Mouse (Mus musculus): Measurements from ENCODE around the gene Ube2z. TPM values are rescaled to one million over a fixed set of nuclear protein-coding genes. Genes with fewer than 3 reads are reported as not detected.

Gene Ube2z
- total RNA-seq (2023; ENCODE audit: inconsistent age), result 48.9 to 53.1 TPM (median 49.5 TPM) in 4 replicates

DNA sequence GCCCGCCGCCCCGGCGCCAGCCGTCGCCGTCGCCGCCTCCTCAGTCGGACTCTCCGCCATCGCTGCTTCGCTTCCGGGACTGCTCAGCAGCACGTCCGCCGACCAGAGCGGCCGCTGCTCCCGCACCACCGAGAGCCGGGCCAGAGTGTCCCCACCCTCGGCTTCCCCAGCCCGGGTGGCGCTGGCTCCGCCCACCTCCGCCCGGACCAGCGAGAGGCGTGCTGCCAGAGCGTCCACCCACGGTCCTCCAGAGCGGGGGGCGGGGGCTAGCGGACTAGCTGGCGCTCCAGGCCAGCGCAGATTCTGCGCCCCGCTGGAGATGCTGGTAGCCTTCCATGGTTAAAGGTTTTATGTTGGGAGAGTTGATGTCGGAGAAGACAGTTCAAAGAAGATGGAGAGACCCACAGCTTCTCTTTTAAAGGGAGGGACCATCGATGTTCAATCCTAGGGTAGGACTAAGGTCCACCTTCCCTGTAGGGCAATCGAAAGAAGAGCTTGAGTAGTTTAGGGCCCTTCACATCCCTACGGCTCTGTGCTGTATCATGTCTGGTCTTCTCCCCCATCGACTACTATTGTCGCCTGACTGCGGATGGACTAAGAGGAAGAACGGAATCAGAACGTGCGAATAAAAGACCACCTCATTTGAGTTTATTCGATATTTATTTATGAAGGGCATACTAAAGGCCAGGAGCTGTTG is at the start of gene Ube2z:
TSS of gene Ube2z (minus strand) at position 174 of the 697 bp plus-strand sequence.

DNA sequence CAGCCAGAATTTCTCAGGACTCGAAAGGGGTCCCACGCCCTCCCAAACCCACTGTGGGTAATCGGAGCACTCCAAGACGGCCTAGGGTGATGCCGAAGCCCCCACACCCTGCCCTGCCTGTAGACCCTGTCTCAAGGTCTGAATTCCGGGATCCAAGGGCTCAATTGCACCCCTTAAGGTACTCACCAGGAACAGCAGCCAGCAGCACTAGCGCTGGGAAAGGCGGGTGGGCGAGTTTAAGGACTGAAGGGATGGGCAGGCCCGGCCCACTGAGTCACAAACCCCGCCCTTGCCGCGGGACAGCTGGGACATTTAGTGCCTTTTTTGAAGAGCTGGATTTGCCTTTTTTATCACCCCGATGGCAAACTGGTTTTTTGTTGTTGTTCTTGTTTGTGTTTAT is 46.6 kb upstream of the Ube2z start, which contains the start of gene Calcoco2:
TSS of gene Calcoco2 (minus strand) at position 214 of the 400 bp plus-strand sequence.

DNA sequence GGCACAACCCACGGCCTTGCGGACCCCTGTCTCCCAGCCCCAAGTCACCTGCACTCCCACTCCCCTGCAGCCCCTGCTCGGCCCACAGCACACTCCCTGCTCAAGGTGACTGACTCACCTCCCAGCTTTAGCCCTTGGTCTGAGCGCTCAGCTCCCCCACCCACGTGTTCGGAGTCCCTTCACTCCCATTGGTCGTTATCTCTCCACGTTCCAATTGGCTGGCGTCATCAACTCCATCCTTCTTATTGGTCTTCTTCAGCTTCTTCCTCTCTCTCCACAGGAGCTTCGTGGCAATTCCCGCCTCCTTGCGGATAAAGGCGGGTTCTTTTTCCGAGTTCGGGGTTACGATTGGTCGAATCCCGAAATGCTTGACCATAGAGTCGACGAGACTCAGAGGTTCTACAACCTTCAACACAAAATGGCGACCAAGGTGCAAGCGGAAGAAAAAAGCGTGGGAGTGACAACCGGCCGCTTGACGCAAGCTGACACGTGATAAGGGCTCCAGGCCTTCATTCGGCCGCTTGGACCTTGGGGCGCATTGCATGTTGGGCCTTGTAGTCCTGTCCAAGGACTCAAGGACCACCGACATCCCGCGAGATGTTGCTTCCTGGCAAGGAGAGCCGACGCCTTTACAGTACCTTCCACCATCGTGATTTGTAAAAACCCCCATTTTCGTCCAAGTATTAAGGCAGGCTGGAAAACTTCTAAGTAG is 10.5 kb upstream of the Ube2z start, which contains the start of gene Atp5g1:
TSS of gene Atp5g1 (minus strand) at position 162 of the 712 bp plus-strand sequence.

DNA sequence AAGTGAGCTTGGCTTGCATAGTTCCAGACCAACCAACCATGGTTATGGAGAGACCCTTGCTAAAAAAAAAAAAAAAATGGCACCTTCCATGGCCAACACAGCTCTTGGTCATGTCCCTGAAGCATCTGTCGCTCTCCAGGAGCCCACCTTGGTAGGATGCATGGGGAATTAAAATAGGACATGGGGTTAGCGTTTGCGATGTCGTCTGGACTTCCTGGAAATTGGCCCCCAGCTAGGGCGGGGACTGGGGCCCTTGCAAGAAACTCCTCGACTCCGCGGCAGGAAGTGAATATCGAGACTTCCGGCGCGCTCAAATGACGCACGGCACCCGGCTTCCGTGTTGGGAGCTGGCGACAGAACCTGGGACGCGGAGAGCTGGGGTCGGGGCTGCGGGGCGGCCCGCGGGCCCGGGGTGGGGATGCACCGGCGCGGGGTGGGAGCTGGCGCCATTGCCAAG is 30.6 kb downstream of the Ube2z start, which contains the start of gene Snf8:
TSS of gene Snf8 (plus strand) at position 290 of the 457 bp plus-strand sequence.

DNA sequence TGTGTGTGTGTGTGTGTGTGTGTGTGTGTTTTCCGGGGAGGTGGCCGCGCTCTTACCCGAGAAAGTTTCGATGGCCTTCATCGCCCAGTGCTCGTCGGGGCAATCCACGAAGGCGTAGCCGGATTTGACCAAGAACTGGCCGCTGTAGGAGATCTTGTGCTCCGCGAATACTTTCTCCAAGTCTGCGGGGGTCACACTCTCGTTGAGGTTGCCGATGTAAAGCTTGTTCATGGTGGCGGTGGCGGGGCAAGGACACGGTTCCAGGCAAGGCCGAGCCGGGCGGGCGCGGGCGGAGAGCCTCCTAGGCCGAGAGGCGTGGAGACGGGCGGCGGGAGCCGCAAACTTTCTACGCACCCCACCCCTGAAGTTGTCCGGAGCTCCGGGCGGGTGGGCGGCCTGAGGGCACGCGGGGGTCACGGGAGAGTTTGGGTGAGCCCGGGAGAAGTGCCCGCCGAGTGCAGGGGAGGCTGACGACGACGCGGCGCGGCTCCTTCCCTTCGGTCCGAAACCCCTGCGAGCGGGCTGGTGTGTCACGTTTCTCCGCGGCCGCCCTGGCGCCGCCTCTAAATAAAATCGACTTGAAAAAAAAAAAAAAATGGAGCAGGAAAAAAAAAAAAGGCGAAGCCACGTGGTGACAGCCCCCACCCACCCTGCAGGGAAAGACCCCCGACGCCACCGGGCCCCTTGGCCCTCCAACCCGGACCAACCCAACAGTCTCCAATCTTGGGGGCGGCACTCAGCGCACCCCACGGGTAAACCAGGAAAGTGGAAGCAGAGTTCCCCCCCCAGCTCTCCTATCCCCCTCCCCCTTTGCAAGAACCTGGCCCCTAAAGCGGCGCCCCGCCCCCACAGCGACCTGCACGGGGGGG is 59.6 kb downstream of the Ube2z start, which contains the start of gene Igf2bp1:
TSS of gene Igf2bp1 (minus strand) at position 538 of the 869 bp plus-strand sequence.

Other genes starting within 250 kb of the Ube2z start
- not detected in 4 replicates for gene Phospho1, start 240.9 kb downstream of the Ube2z start, total RNA-seq (2023; ENCODE audit: inconsistent age)
- gene Gngt2, start 228.2 kb downstream of the Ube2z start, total RNA-seq (2023; ENCODE audit: inconsistent age), result 54.2 to 69.8 TPM (median 60.7 TPM) in 4 replicates
- gene Abi3, start 222.9 kb downstream of the Ube2z start, total RNA-seq (2023; ENCODE audit: inconsistent age), result 78.5 to 94.6 TPM (median 87.2 TPM) in 4 replicates
- 0.90 to 1.3 TPM (median 1.2 TPM) in 3 of 4 replicates, not detected in the other for gene B4galnt2, start 150.5 kb downstream of the Ube2z start, total RNA-seq (2023; ENCODE audit: inconsistent age)
- not detected in 4 replicates for gene Igf2bp1, start 59.4 kb downstream of the Ube2z start, total RNA-seq (2023; ENCODE audit: inconsistent age)
- not detected in 4 replicates for gene Gip, start 40.8 kb downstream of the Ube2z start, total RNA-seq (2023; ENCODE audit: inconsistent age)
- 56.9 to 67.6 TPM (median 63.2 TPM) in 4 replicates for gene Snf8, start 30.5 kb downstream of the Ube2z start, total RNA-seq (2023; ENCODE audit: inconsistent age)
- 96.5 to 132 TPM (median 104 TPM) in 4 replicates for gene Atp5g1, start 10.3 kb upstream of the Ube2z start, total RNA-seq (2023; ENCODE audit: inconsistent age)
- gene Calcoco2, start 46.6 kb upstream of the Ube2z start, total RNA-seq (2023; ENCODE audit: inconsistent age), result not detected in 4 replicates
- not detected in 4 replicates for gene Ttll6, start 68.4 kb upstream of the Ube2z start, total RNA-seq (2023; ENCODE audit: inconsistent age)
- gene Hoxb13, start 128.9 kb upstream of the Ube2z start, total RNA-seq (2023; ENCODE audit: inconsistent age), result not detected in 4 replicates
- not detected in 4 replicates for gene Hoxb9, start 206.1 kb upstream of the Ube2z start, total RNA-seq (2023; ENCODE audit: inconsistent age)
- not detected in 4 replicates for gene Hoxb8, start 216.5 kb upstream of the Ube2z start, total RNA-seq (2023; ENCODE audit: inconsistent age)
- not detected in 4 replicates for gene Hoxb7, start 221.2 kb upstream of the Ube2z start, total RNA-seq (2023; ENCODE audit: inconsistent age)
- not detected in 4 replicates for gene Hoxb6, start 227.1 kb upstream of the Ube2z start, total RNA-seq (2023; ENCODE audit: inconsistent age)
- not detected in 4 replicates for gene Hoxb5, start 237.9 kb upstream of the Ube2z start, total RNA-seq (2023; ENCODE audit: inconsistent age)

Data from B cell, adult (primary cell).